Mouse (Mus musculus) thymus, adult 2 months (tissue): ENCODE data around the gene Egfr.

Experiments used
- CTCF ChIP-seq: fragments of 200-500 bp; IDR thresholded peaks from 2 replicates; pipeline ENCODE4 v1.5.1; 2012; ENCODE audit warnings: mild to moderate bottlenecking, control low read depth, low read length, moderate library complexity, borderline replicate concordance; ENCODE audit not compliant: control insufficient read depth, poor library complexity, insufficient read depth; ENCODE audit errors: extremely low read depth
- POLR2A ChIP-seq: fragments of 200-500 bp; IDR thresholded peaks from 2 replicates; pipeline ENCODE4 v1.6.1; 2012; ENCODE audit warnings: mild to moderate bottlenecking, low read length, control low read depth, moderate library complexity; ENCODE audit not compliant: control insufficient read depth, poor library complexity, insufficient read depth; ENCODE audit errors: extremely low read depth

- TF ChIP-seq POLR2A (no peak), CTCF (no peak)
Observed at GRCm38 (mm10) chr11:16950226-16950975, 198.4 kb downstream of the Egfr start.
